8 mouse cellular contexts compared by ENCODE assay signal in genomic region chr10:84533912-84534671, GRCm38 (mm10). TPM values are rescaled to one million over a fixed set of nuclear protein-coding genes. Genes with fewer than 3 reads are reported as not detected.
DNase-seq lines count a peak whose midpoint lies in the region; ATAC-seq lines count a peak whose summit lies in the region.

TSS of gene Ckap4 (minus strand) at chr10:84534062.

- no peaks in the 10 kb centered on the region for H3K27me3 ChIP-seq in forebrain, embryonic 16.5 days (replicated peaks; ENCODE audit: control insufficient read depth, insufficient read depth, low read length)

- peak within 1 kb of the TSS; percentile 76 for H3K9ac ChIP-seq in forebrain, embryonic 16.5 days (replicated peaks; ENCODE audit: low read depth, low read length)

- peak within 1 kb of the TSS; percentile 67 for H3K4me2 ChIP-seq in forebrain, embryonic 16.5 days (ENCODE audit: low read length)

- WGBS in forebrain, embryonic 16.5 days: under 1% methylated on average over 29 of the region's 64 CpGs

- ATAC-seq in forebrain, embryonic 16.5 days: peak; percentile 91
- ATAC-seq in hematopoietic stem cell, adult 5-6 weeks (replicated peaks in 1 of 2; ENCODE audit: insufficient read depth in 1 of 2, low FRiP score in 2 of 2, low TSS enrichment in 1 of 2, low read depth in 1 of 2, poor library complexity in 2 of 2, severe bottlenecking in 2 of 2): peak in 1 of 2 experiments; percentile 22; a peak in 2 of 4 replicates
- ATAC-seq in megakaryocyte-erythroid progenitor cell, adult 5-6 weeks (replicated peaks; ENCODE audit: low FRiP score, low TSS enrichment, poor library complexity, severe bottlenecking): no peak

- no peaks in the 10 kb centered on the region for H3K9me3 ChIP-seq in forebrain, embryonic 16.5 days (ENCODE audit: control insufficient read depth, low read length)

- H3K36me3 ChIP-seq in forebrain, embryonic 16.5 days (ENCODE audit: control insufficient read depth, insufficient read depth): no peaks in the 10 kb centered on the region

- peak; percentile 45 for DNase-seq in T-cell, adult 2 months (ENCODE audit: low spot score)
- peak; percentile 36 for DNase-seq in cerebellum, adult 8-10 months
- DNase-seq in layer of hippocampus, postnatal 25 days (ENCODE audit: extremely low spot score in 1 of 2, low spot score in 1 of 2): peak in 1 of 2 experiments; percentile 36
- peak; percentile 73 for DNase-seq in lung, postnatal 25 days (ENCODE audit: low spot score)
- peak; percentile 88 for DNase-seq in retina, postnatal 1 day

- peaks cover 37% of the 10 kb centered on the region for H3K4me1 ChIP-seq in forebrain, embryonic 16.5 days (replicated peaks; ENCODE audit: control insufficient read depth, insufficient read depth, low read length)

- H3K27ac ChIP-seq in forebrain, embryonic 16.5 days (ENCODE audit: low read length): peak within 1 kb of the TSS; percentile 62

- H3K4me3 ChIP-seq in forebrain, embryonic 16.5 days (replicated peaks; ENCODE audit: low read length): peak within 1 kb of the TSS; percentile 53

RNA-seq across cellular contexts. Expression of gene Ckap4, which starts in this region (rescaled TPM):
- 37.5 and 38.0 TPM in 2 replicates for polyA plus RNA-seq in forebrain, embryonic 16.5 days (2015; fragmentation: Nextera tagmentation; extraction: Ambion mirVana)
- total RNA-seq in hematopoietic stem cell, adult 5-6 weeks (2017): 30.3 and 46.7 TPM in 2 replicates
- total RNA-seq in layer of hippocampus, postnatal 25 days (2021): 10 to 100 TPM; 19.2 to 21.9 TPM
- 0.44 and 6.0 TPM in 2 replicates for total RNA-seq in megakaryocyte-erythroid progenitor cell, adult 5-6 weeks (2014; fragmentation: Nextera tagmentation)
- 1.4 and 3.0 TPM in 2 replicates for total RNA-seq in megakaryocyte-erythroid progenitor cell, adult 5-6 weeks (2017)
